Mouse (Mus musculus) G1E (cell line): Measurements from ENCODE around the gene Trappc2. TPM values are rescaled to one million over a fixed set of nuclear protein-coding genes. Genes with fewer than 3 reads are reported as not detected.

Experiments
- ATAC-seq: 2 replicates; pipeline ENCODE4 v1.8.0; 2016; ENCODE audit warnings: mild to moderate bottlenecking; ENCODE audit not compliant: insufficient number of reproducible peaks, poor library complexity, low FRiP score, severe bottlenecking; ENCODE audit errors: extremely low read depth
- DNase-seq: peaks from one replicate; pipeline ENCODE4 v3.0.0; 2012; ENCODE audit warnings: low spot score
- H3K27me3 ChIP-seq: 2 replicates; pipeline ENCODE4 v1.6.1; 2012; ENCODE audit warnings: mild to moderate bottlenecking, low read length, inconsistent platforms; ENCODE audit not compliant: insufficient read depth
- H3K36me3 ChIP-seq: replicated peaks from 2 replicates; pipeline ENCODE3; 2012; ENCODE audit warnings: mild to moderate bottlenecking, inconsistent platforms
- H3K4me1 ChIP-seq: 2 replicates; pipeline ENCODE4 v1.6.1; 2012; ENCODE audit warnings: low read depth, low read length, inconsistent platforms, mixed read lengths; ENCODE audit not compliant: insufficient read depth
- H3K4me3 ChIP-seq: 2 replicates; pipeline ENCODE4 v1.5.1; 2012; ENCODE audit warnings: low read depth, mild to moderate bottlenecking, inconsistent platforms, low read length, moderate library complexity, mixed read lengths
- H3K9me3 ChIP-seq: replicated peaks from 2 replicates; pipeline ENCODE4 v1.6.1; 2012; ENCODE audit warnings: inconsistent platforms
- CTCF ChIP-seq: IDR thresholded peaks from 2 replicates; pipeline ENCODE4 v1.5.1; 2012; ENCODE audit warnings: low read depth, low read length, inconsistent platforms, mixed read lengths
- GATA1 ChIP-seq: IDR thresholded peaks from 2 replicates; pipeline ENCODE4 v1.6.1; 2012; ENCODE audit warnings: borderline replicate concordance, low read length, inconsistent platforms, mixed read lengths
- GATA2 ChIP-seq: IDR thresholded peaks from 2 replicates; pipeline ENCODE4 v1.6.1; 2012; ENCODE audit warnings: low read depth, low read length, inconsistent platforms, borderline replicate concordance
- POLR2AphosphoS5 ChIP-seq: IDR thresholded peaks from 2 replicates; pipeline ENCODE4 v1.6.1; 2012; ENCODE audit warnings: low read depth, low read length, inconsistent platforms; ENCODE audit not compliant: insufficient replicate concordance
- TAL1 ChIP-seq: conservative IDR thresholded peaks from 2 replicates; pipeline ENCODE4 v1.6.1; 2012; ENCODE audit warnings: low read depth, low read length, inconsistent platforms, mixed read lengths
- polyA plus RNA-seq: library from polyadenylated mRNA; stranded (reverse); fragments of >175 nt; gene quantifications from 2 replicates; pipeline ENCODE4 v1.2.3, GENCODE M21; 2012
- total RNA-seq, 2 experiments: library from RNA; stranded (forward) in 1 of 2; stranded (reverse) in 1 of 2; fragments of 200-1000 nt in 1 of 2; fragments of >200 nt in 1 of 2; fragmentation: Nextera tagmentation in 1 of 2; gene quantifications; 2 replicates each; pipeline ENCODE4 v1.2.3; 2014 to 2017

Gene Trappc2
- total and polyA plus RNA-seq, 3 experiments = 0.26 to 13.4 (median 11.7) TPM

GRCm38 (mm10) chrX:166453532-166453931 lies 13.2 kb downstream of the Trappc2 start:
- H3K9me3 ChIP-seq = no peaks in the 10 kb centered on the region
- DNase-seq (no peak), ATAC-seq (no peak)
- no peak for TF ChIP-seq GATA2
- TF ChIP-seq TAL1 = no peak
- TF ChIP-seq GATA1 = no peak
- no peak for TF ChIP-seq CTCF
- no peak for TF ChIP-seq POLR2AphosphoS5
- no peaks in the 10 kb centered on the region for H3K27me3 ChIP-seq
- peaks cover 47% of the 10 kb centered on the region for H3K36me3 ChIP-seq
- H3K4me1 ChIP-seq = no peaks in the 10 kb centered on the region
- H3K4me3 ChIP-seq = no peak overlapping the region

DNA sequence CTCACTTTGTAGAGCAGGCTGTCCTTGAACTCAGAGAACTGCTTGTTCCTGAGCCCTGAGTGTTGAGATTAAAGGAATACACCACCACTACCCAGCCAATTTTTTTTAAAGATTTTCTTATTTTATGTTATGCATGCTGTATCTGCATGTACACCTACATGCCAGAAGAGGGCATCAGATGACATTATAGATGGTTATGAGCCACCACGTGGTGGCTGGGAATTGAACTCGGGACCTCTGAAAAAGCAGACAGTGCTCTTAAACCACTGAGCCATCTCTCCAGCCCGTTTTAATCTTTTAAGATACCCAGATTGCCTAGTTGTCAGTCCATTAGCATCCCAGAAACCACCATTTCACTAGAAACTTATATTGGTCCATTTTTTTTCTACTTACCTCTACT lies 14.0 kb downstream of the Trappc2 start:
- no peak for ATAC-seq
- no peaks in the 10 kb centered on the region for H3K27me3 ChIP-seq
- DNase-seq = no peak
- TF ChIP-seq POLR2AphosphoS5 (no peak), GATA2 (no peak), CTCF (no peak), TAL1 (no peak), GATA1 (no peak)
- H3K9me3 ChIP-seq = no peaks in the 10 kb centered on the region
- peaks cover 49% of the 10 kb centered on the region for H3K36me3 ChIP-seq
- no peaks in the 10 kb centered on the region for H3K4me1 ChIP-seq
- H3K4me3 ChIP-seq = no peak overlapping the region

GRCm38 (mm10) chrX:166455525-166455924 lies 15.2 kb downstream of the Trappc2 start:
- ATAC-seq = no peak
- no peak for DNase-seq
- peaks cover 45% of the 10 kb centered on the region for H3K36me3 ChIP-seq

DNA sequence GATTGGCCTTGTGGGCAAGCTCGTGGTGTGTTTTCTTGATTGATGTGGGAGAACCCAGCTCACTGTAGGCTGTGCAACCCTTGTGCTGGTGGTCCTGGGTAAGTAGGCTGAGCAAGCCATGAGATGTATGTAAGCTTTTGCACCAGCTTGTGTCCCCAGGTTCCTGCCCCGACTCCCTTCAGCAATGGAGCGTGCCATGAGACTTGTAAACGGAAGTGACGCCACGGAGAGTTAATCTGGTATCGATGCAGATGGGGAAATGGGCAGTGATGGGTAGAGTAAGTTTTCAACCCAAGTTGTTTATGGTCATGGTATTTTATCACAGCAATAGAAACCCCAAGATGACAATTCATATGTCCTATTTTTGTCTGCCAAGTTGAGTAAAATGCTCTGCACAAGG lies 27.9 kb downstream of the Trappc2 start:
- ATAC-seq = no peak
- TF ChIP-seq POLR2AphosphoS5 (no peak), GATA2 (no peak), CTCF (no peak), GATA1 (no peak), TAL1 (no peak)

More at GRCm38 (mm10) chrX:166455525-166455924, 15.2 kb downstream of the Trappc2 start:
- TF ChIP-seq CTCF (no peak), GATA2 (no peak), POLR2AphosphoS5 (no peak), GATA1 (no peak), TAL1 (no peak)
- Histone ChIP-seq H3K4me1 (no peaks in the 10 kb centered on the region), H3K4me3 (no peak overlapping the region), H3K27me3 (no peaks in the 10 kb centered on the region), H3K9me3 (no peaks in the 10 kb centered on the region)

GRCm38 (mm10) chrX:166472612-166473011 lies 32.2 kb downstream of the Trappc2 start:
- H3K36me3 ChIP-seq = peaks cover 68% of the 10 kb centered on the region
- H3K4me1 ChIP-seq = no peaks in the 10 kb centered on the region; the same call in none of the 2 replicates
- DNase-seq = no peak
- H3K27me3 ChIP-seq = no peaks in the 10 kb centered on the region
- TF ChIP-seq POLR2AphosphoS5 (no peak), GATA2 (no peak), TAL1 (no peak), CTCF (no peak), GATA1 (no peak)
- H3K4me3 ChIP-seq = no peak overlapping the region
- H3K9me3 ChIP-seq = no peaks in the 10 kb centered on the region
- no peak for ATAC-seq

More for the DNA sequence above, 27.9 kb downstream of the Trappc2 start:
- no peaks in the 10 kb centered on the region; the same call in none of the 2 replicates for H3K4me1 ChIP-seq
- no peak overlapping the region for H3K4me3 ChIP-seq
- H3K36me3 ChIP-seq = peaks cover 50% of the 10 kb centered on the region
- no peaks in the 10 kb centered on the region for H3K27me3 ChIP-seq
- DNase-seq = no peak
- no peaks in the 10 kb centered on the region for H3K9me3 ChIP-seq

- DNase-seq (no peak), ATAC-seq (no peak)
- Histone ChIP-seq H3K4me3 (no peak overlapping the region), H3K4me1 (no peaks in the 10 kb centered on the region; the same call in 1 of the 2 replicates), H3K9me3 (no peaks in the 10 kb centered on the region), H3K36me3 (peaks cover 37% of the 10 kb centered on the region), H3K27me3 (no peaks in the 10 kb centered on the region)
- TF ChIP-seq TAL1 = no peak
- TF ChIP-seq GATA1 = no peak
- no peak for TF ChIP-seq CTCF
- no peak for TF ChIP-seq GATA2
- no peak for TF ChIP-seq POLR2AphosphoS5
Measured at GRCm38 (mm10) chrX:166477393-166477792, 37.0 kb downstream of the Trappc2 start.
